ENCODE assay signal across 9 mouse cellular contexts in the genomic region with DNA sequence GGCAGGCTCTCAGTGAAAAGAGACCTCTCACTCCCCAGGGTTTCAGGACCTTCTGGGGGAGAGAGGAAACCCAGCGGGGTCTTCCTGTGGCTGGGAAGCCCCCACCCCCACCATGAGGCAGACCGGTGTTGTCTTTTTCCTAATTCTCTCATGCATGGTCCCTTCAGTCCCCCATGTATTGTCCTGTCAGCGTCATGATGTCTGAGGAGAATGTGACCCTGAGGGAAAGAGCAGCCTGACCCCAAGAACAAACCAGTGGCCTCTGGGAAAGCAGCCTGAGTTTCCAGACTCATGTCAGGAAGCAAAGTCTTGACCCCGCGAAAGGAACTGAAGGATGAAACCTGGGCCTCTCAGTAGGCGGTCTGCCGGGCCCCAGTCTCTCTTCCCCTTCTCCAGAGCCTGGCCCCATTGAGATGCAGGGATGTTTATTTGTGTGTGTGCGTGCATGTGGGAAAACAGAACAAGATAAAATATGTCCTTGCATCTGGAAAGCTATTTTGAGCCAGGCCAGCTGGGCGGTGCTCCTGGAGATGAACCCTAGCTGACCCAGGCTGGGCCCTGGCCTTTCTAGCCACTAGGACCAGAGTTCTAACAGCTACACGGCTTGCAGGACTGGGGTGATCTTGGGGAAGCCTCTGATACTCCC.
DNase-seq lines count a peak whose midpoint lies in the region; ATAC-seq lines count a peak whose summit lies in the region.
"Had no signal": no experiment of that assay in that cellular context is flagged by ENCODE, and none has a peak within 500 bp of the region (broad histone marks: within the 10 kb centered on the region; RNA-seq: fewer than 3 reads in every experiment).

No protein-coding gene starts in this region.

- no peaks in the 10 kb centered on the region for H3K27me3 ChIP-seq in hindbrain, embryonic 11.5 days (ENCODE audit: control insufficient read depth, insufficient read depth, low read length)
- no peaks in the 10 kb centered on the region for H3K27me3 ChIP-seq in hindbrain, embryonic 16.5 days (replicated peaks; ENCODE audit: control insufficient read depth, insufficient read depth, low read length)
- H3K27me3 ChIP-seq in heart, embryonic 12.5 days (replicated peaks), result no peaks in the 10 kb centered on the region
- H3K27me3 ChIP-seq in forebrain, embryonic 14.5 days (replicated peaks; ENCODE audit: control insufficient read depth, insufficient read depth, low read length), result no peaks in the 10 kb centered on the region
- H3K27me3 ChIP-seq: limb, embryonic 12.5 days had no signal

- no peak overlapping the region for H3K27ac ChIP-seq in hindbrain, embryonic 11.5 days (ENCODE audit: low read depth, low read length)
- H3K27ac ChIP-seq in hindbrain, embryonic 16.5 days (ENCODE audit: low read depth, low read length), result no peak overlapping the region
- H3K27ac ChIP-seq in heart, embryonic 12.5 days (ENCODE audit: poor library complexity, severe bottlenecking), result peak overlapping the region; percentile 57
- H3K27ac ChIP-seq in forebrain, embryonic 14.5 days (ENCODE audit: low read depth, low read length), result no peak overlapping the region
- H3K27ac ChIP-seq: limb, embryonic 12.5 days had no signal

- H3K4me3 ChIP-seq in hindbrain, embryonic 11.5 days (ENCODE audit: low read depth, low read length), result no peak overlapping the region
- no peak overlapping the region for H3K4me3 ChIP-seq in hindbrain, embryonic 16.5 days (ENCODE audit: low read length)
- no peak overlapping the region for H3K4me3 ChIP-seq in heart, embryonic 12.5 days
- H3K4me3 ChIP-seq in forebrain, embryonic 14.5 days (ENCODE audit: low read depth, low read length), result no peak overlapping the region
- H3K4me3 ChIP-seq: limb, embryonic 12.5 days had no signal

- no peak overlapping the region for H3K9ac ChIP-seq in hindbrain, embryonic 11.5 days (ENCODE audit: low read depth, low read length)
- H3K9ac ChIP-seq in hindbrain, embryonic 16.5 days (ENCODE audit: low read depth, low read length), result no peak overlapping the region
- no peak overlapping the region for H3K9ac ChIP-seq in heart, embryonic 12.5 days
- no peak overlapping the region for H3K9ac ChIP-seq in forebrain, embryonic 14.5 days (ENCODE audit: low read length)
- H3K9ac ChIP-seq: limb, embryonic 12.5 days had no signal

- no peak overlapping the region for H3K4me2 ChIP-seq in hindbrain, embryonic 11.5 days (replicated peaks; ENCODE audit: low read depth, low read length)
- no peak overlapping the region for H3K4me2 ChIP-seq in hindbrain, embryonic 16.5 days (ENCODE audit: low read length)
- no peak overlapping the region for H3K4me2 ChIP-seq in heart, embryonic 12.5 days
- H3K4me2 ChIP-seq in forebrain, embryonic 14.5 days (ENCODE audit: low read length), result no peak overlapping the region
- H3K4me2 ChIP-seq: limb, embryonic 12.5 days had no signal

- peak; percentile 20 for DNase-seq in hindbrain, embryonic 11.5 days (ENCODE audit: low spot score)
- DNase-seq in kidney, postnatal 14 days, result peak; percentile 86
- DNase-seq in neural tube, embryonic 10.5 days (ENCODE audit: extremely low spot score, low spot score), result peak; percentile 61
- no peak for DNase-seq in spleen, postnatal 4 days (ENCODE audit: low spot score in 2 of 2)
- no peak for DNase-seq in right cerebral cortex, postnatal 4 days
- no peak for DNase-seq in forebrain, embryonic 14.5 days (ENCODE audit: low spot score)

- WGBS in hindbrain, embryonic 11.5 days, result 15% methylated on average over 10 of the region's 10 CpGs
- 27% methylated on average over 10 of the region's 10 CpGs for WGBS in hindbrain, embryonic 16.5 days
- 30% methylated on average over 10 of the region's 10 CpGs for WGBS in heart, embryonic 12.5 days
- WGBS in forebrain, embryonic 14.5 days, result 57% methylated on average over 10 of the region's 10 CpGs

- no peaks in the 10 kb centered on the region for H3K9me3 ChIP-seq in hindbrain, embryonic 11.5 days (ENCODE audit: control insufficient read depth, low read length)
- no peaks in the 10 kb centered on the region for H3K9me3 ChIP-seq in hindbrain, embryonic 16.5 days (ENCODE audit: control insufficient read depth, low read length)
- H3K9me3 ChIP-seq in heart, embryonic 12.5 days (replicated peaks), result no peaks in the 10 kb centered on the region
- H3K9me3 ChIP-seq in forebrain, embryonic 14.5 days (replicated peaks; ENCODE audit: control insufficient read depth, low read length), result no peaks in the 10 kb centered on the region
- H3K9me3 ChIP-seq: limb, embryonic 12.5 days had no signal

- no peak for ATAC-seq in hindbrain, embryonic 11.5 days (ENCODE audit: low FRiP score)
- ATAC-seq in hindbrain, embryonic 16.5 days, result no peak
- ATAC-seq in heart, embryonic 12.5 days (ENCODE audit: insufficient number of reproducible peaks, low FRiP score), result peak; percentile 24; the same call in 1 of the 2 replicates
- no peak for ATAC-seq in forebrain, embryonic 14.5 days

- no peaks in the 10 kb centered on the region for H3K36me3 ChIP-seq in hindbrain, embryonic 11.5 days (ENCODE audit: control insufficient read depth, insufficient read depth, low read length)
- H3K36me3 ChIP-seq in hindbrain, embryonic 16.5 days (ENCODE audit: control insufficient read depth, insufficient read depth, low read length), result no peaks in the 10 kb centered on the region
- H3K36me3 ChIP-seq in heart, embryonic 12.5 days, result no peaks in the 10 kb centered on the region
- H3K36me3 ChIP-seq in forebrain, embryonic 14.5 days (ENCODE audit: control insufficient read depth, insufficient read depth, low read length), result no peaks in the 10 kb centered on the region
- H3K36me3 ChIP-seq: limb, embryonic 12.5 days had no signal

- H3K4me1 ChIP-seq in hindbrain, embryonic 11.5 days (replicated peaks; ENCODE audit: control insufficient read depth, insufficient read depth, low read length), result no peaks in the 10 kb centered on the region; the same call in 1 of the 2 replicates
- no peaks in the 10 kb centered on the region for H3K4me1 ChIP-seq in hindbrain, embryonic 16.5 days (ENCODE audit: control insufficient read depth, insufficient read depth, low read depth, low read length)
- peaks cover 28% of the 10 kb centered on the region for H3K4me1 ChIP-seq in heart, embryonic 12.5 days (replicated peaks)
- H3K4me1 ChIP-seq in forebrain, embryonic 14.5 days (ENCODE audit: control insufficient read depth, insufficient read depth, low read length), result no peaks in the 10 kb centered on the region

Comparison
In these comparisons a context has a peak if more than half of its experiments do, and no peak if none do; other contexts are left out.
1. DNase-seq: peak in hindbrain, embryonic 11.5 days (single experiment), kidney, postnatal 14 days (single experiment) and neural tube, embryonic 10.5 days (single experiment); none in spleen, postnatal 4 days (0 of 2), right cerebral cortex, postnatal 4 days (single experiment) and forebrain, embryonic 14.5 days (single experiment).